Mouse (Mus musculus): ENCODE results near the gene Ice2.

- TF ChIP-seq CTCF (IDR thresholded peaks at IDR 0.05; ENCODE audit: control insufficient read depth, insufficient read depth, insufficient read length) (no peak), CEBPB (IDR thresholded peaks at IDR 0.05; ENCODE audit: low read depth) (no peak)
Measured at GRCm38 (mm10) chr9:69435662-69436061, 38.0 kb downstream of the Ice2 start.
